Mouse (Mus musculus) cortical plate, adult 2 months (tissue): ENCODE results near the gene Brms1.

Experiments used
- CTCF ChIP-seq: fragments of 200-500 bp; IDR thresholded peaks from 2 replicates; pipeline ENCODE4 v1.5.1; 2011; ENCODE audit warnings: mild to moderate bottlenecking, control low read depth, low read length; ENCODE audit not compliant: insufficient read depth; ENCODE audit errors: extremely low read depth
- POLR2A ChIP-seq: fragments of 200-500 bp; IDR thresholded peaks from 2 replicates; pipeline ENCODE4 v1.6.1; 2011; ENCODE audit warnings: mild to moderate bottlenecking, low read length, control low read depth; ENCODE audit not compliant: insufficient read depth; ENCODE audit errors: extremely low read depth

GRCm38 (mm10) chr19:5045531-5045930, 4.4 kb downstream of the Brms1 start:
- TF ChIP-seq POLR2A (no peak), CTCF (no peak)
